Mouse (Mus musculus) forebrain, embryonic 13.5 days (tissue): ENCODE measurements around the gene Cacng2. TPM values are rescaled to one million over a fixed set of nuclear protein-coding genes. Genes with fewer than 3 reads are reported as not detected.

Experiments used
- ATAC-seq: fragments of 200-750 bp; cut with Nextera tagmentation; 2 replicates; pipeline ENCODE4 v1.8.0; 2017
- H3K27ac ChIP-seq: fragments of 300-500 bp; sonication (generic); 2 replicates; pipeline ENCODE4 v1.5.1; 2015; ENCODE audit warnings: inconsistent platforms, mild to moderate bottlenecking, moderate library complexity
- H3K27me3 ChIP-seq: fragments of 300-500 bp; sonication (generic); 2 replicates; pipeline ENCODE4 v1.6.1; 2015; ENCODE audit warnings: mild to moderate bottlenecking, inconsistent platforms
- H3K36me3 ChIP-seq: fragments of 300-500 bp; sonication (generic); 2 replicates; pipeline ENCODE4 v1.6.1; 2015; ENCODE audit warnings: mild to moderate bottlenecking, inconsistent platforms; ENCODE audit not compliant: poor library complexity, severe bottlenecking
- H3K4me1 ChIP-seq: fragments of 300-500 bp; sonication (generic); 2 replicates; pipeline ENCODE4 v1.6.1; 2015; ENCODE audit warnings: inconsistent platforms
- H3K4me2 ChIP-seq: fragments of 300-500 bp; sonication (generic); 2 replicates; pipeline ENCODE4 v1.6.1; 2015; ENCODE audit warnings: inconsistent platforms, mild to moderate bottlenecking, moderate library complexity
- H3K4me3 ChIP-seq: fragments of 300-500 bp; sonication (generic); 2 replicates; pipeline ENCODE4 v1.5.1; 2015; ENCODE audit warnings: mild to moderate bottlenecking, inconsistent platforms
- H3K9ac ChIP-seq: fragments of 300-500 bp; sonication (generic); 2 replicates; pipeline ENCODE4 v1.6.1; 2015; ENCODE audit warnings: mild to moderate bottlenecking, inconsistent platforms
- H3K9me3 ChIP-seq: fragments of 300-500 bp; sonication (generic); replicated peaks from 2 replicates; pipeline ENCODE4 v1.6.1; 2016; ENCODE audit warnings: inconsistent platforms
- WGBS: fragments of 180-500 bp; shearing (Covaris S2); methylation state at CpG from one replicate; pipeline ENCODE4 v1.1.7; 2015; 5-methylcytosine and 5-hydroxymethylcytosine counted together
- polyA plus RNA-seq: library from polyadenylated mRNA; unstranded; fragments of >200 nt; fragmentation: Nextera tagmentation; extraction: Ambion mirVana; gene quantifications from 2 replicates; pipeline ENCODE4 v1.2.1, GENCODE M21; 2015

The Cacng2 gene
- polyA plus RNA-seq, 1 experiment from 2014 or later, result 3.5 TPM

- Histone ChIP-seq H3K4me1 (peaks cover 21% of the 10 kb centered on the region), H3K36me3 (no peaks in the 10 kb centered on the region), H3K27me3 (no peaks in the 10 kb centered on the region; the same call in 1 of the 2 replicates), H3K4me2 (no peak overlapping the region), H3K9me3 (no peaks in the 10 kb centered on the region), H3K9ac (no peak overlapping the region), H3K4me3 (no peak overlapping the region), H3K27ac (no peak overlapping the region)
- 83% methylated on average over 4 of the region's 4 CpGs for WGBS
- ATAC-seq, result no peak
Measured at GRCm38 (mm10) chr15:78080326-78080725, 39.5 kb downstream of the Cacng2 start.

- H3K9ac ChIP-seq, result no peak overlapping the region
- H3K27me3 ChIP-seq, result no peaks in the 10 kb centered on the region; the same call in 1 of the 2 replicates
- 69% methylated on average over 15 of the region's 15 CpGs for WGBS
- no peak overlapping the region for H3K4me3 ChIP-seq
- no peak for ATAC-seq
- H3K27ac ChIP-seq, result no peak overlapping the region
- H3K4me2 ChIP-seq, result no peak overlapping the region
- no peaks in the 10 kb centered on the region for H3K9me3 ChIP-seq
- H3K4me1 ChIP-seq, result peaks cover 21% of the 10 kb centered on the region
- no peaks in the 10 kb centered on the region for H3K36me3 ChIP-seq
Measured at GRCm38 (mm10) chr15:78078776-78079628, 40.8 kb downstream of the Cacng2 start.

GRCm38 (mm10) chr15:78078206-78078605 lies 41.6 kb downstream of the Cacng2 start:
- no peak overlapping the region for H3K4me2 ChIP-seq
- no peaks in the 10 kb centered on the region; the same call in 1 of the 2 replicates for H3K27me3 ChIP-seq
- no peak overlapping the region for H3K9ac ChIP-seq
- no peak for ATAC-seq
- no peaks in the 10 kb centered on the region for H3K9me3 ChIP-seq
- peaks cover 20% of the 10 kb centered on the region for H3K4me1 ChIP-seq
- no peak overlapping the region for H3K27ac ChIP-seq
- no peaks in the 10 kb centered on the region for H3K36me3 ChIP-seq
- no peak overlapping the region for H3K4me3 ChIP-seq
- 80% methylated on average over 5 of the region's 5 CpGs for WGBS

- Histone ChIP-seq H3K9ac (no peak overlapping the region), H3K4me3 (no peak overlapping the region), H3K36me3 (no peaks in the 10 kb centered on the region), H3K27me3 (no peaks in the 10 kb centered on the region; the same call in 1 of the 2 replicates), H3K4me1 (peaks cover 9% of the 10 kb centered on the region; the same call in 1 of the 2 replicates), H3K9me3 (no peaks in the 10 kb centered on the region), H3K27ac (no peak overlapping the region), H3K4me2 (no peak overlapping the region)
- ATAC-seq, result no peak
- WGBS, result 32% methylated on average over 3 of the region's 3 CpGs
Measured at GRCm38 (mm10) chr15:78075921-78076320, 43.9 kb downstream of the Cacng2 start.

GRCm38 (mm10) chr15:78073109-78073508 lies 46.7 kb downstream of the Cacng2 start:
- no peak overlapping the region for H3K4me2 ChIP-seq
- no peaks in the 10 kb centered on the region for H3K4me1 ChIP-seq
- no peak overlapping the region for H3K27ac ChIP-seq
- no peak for ATAC-seq
- WGBS, result 62% methylated on average over 7 of the region's 7 CpGs
- no peak overlapping the region for H3K4me3 ChIP-seq
- H3K27me3 ChIP-seq, result no peaks in the 10 kb centered on the region; the same call in 1 of the 2 replicates
- H3K9me3 ChIP-seq, result no peaks in the 10 kb centered on the region
- H3K36me3 ChIP-seq, result no peaks in the 10 kb centered on the region
- no peak overlapping the region for H3K9ac ChIP-seq

- Histone ChIP-seq H3K27me3 (no peaks in the 10 kb centered on the region), H3K9ac (no peak overlapping the region), H3K27ac (no peak overlapping the region), H3K4me3 (no peak overlapping the region), H3K36me3 (no peaks in the 10 kb centered on the region), H3K4me1 (0 out of 2 replicates have a peak, but pooled peaks cover 4% of the 10 kb centered on the region), H3K9me3 (no peaks in the 10 kb centered on the region), H3K4me2 (no peak overlapping the region)
- 2% methylated on average over 5 of the region's 5 CpGs for WGBS
- ATAC-seq, result no peak
Measured at GRCm38 (mm10) chr15:78066475-78066874, 53.4 kb downstream of the Cacng2 start.

- Histone ChIP-seq H3K27ac (no peak overlapping the region), H3K4me1 (0 out of 2 replicates have a peak, but pooled peaks cover 4% of the 10 kb centered on the region), H3K4me2 (no peak overlapping the region), H3K4me3 (no peak overlapping the region), H3K36me3 (no peaks in the 10 kb centered on the region), H3K9ac (no peak overlapping the region), H3K27me3 (no peaks in the 10 kb centered on the region), H3K9me3 (no peaks in the 10 kb centered on the region)
- WGBS, result 14% methylated on average over 5 of the region's 5 CpGs
- no peak for ATAC-seq
Measured at GRCm38 (mm10) chr15:78065541-78065940, 54.3 kb downstream of the Cacng2 start.

- Histone ChIP-seq H3K4me1 (0 out of 2 replicates have a peak, but pooled peaks cover 4% of the 10 kb centered on the region), H3K36me3 (no peaks in the 10 kb centered on the region), H3K4me2 (no peak overlapping the region), H3K4me3 (no peak overlapping the region), H3K9me3 (no peaks in the 10 kb centered on the region), H3K27ac (no peak overlapping the region), H3K9ac (no peak overlapping the region), H3K27me3 (no peaks in the 10 kb centered on the region)
- 43% methylated on average over 6 of the region's 6 CpGs for WGBS
- no peak for ATAC-seq
Measured at GRCm38 (mm10) chr15:78064340-78064739, 55.5 kb downstream of the Cacng2 start.

- Histone ChIP-seq H3K4me2 (no peak overlapping the region), H3K27me3 (no peaks in the 10 kb centered on the region), H3K27ac (no peak overlapping the region), H3K9me3 (no peaks in the 10 kb centered on the region), H3K4me3 (no peak overlapping the region), H3K36me3 (no peaks in the 10 kb centered on the region), H3K4me1 (0 out of 2 replicates have a peak, but pooled peaks cover 4% of the 10 kb centered on the region), H3K9ac (no peak overlapping the region)
- 76% methylated on average over 14 of the region's 14 CpGs for WGBS
- ATAC-seq, result no peak
Measured at GRCm38 (mm10) chr15:78062467-78062866, 57.4 kb downstream of the Cacng2 start.

GRCm38 (mm10) chr15:78056930-78057329 lies 62.9 kb downstream of the Cacng2 start:
- no peaks in the 10 kb centered on the region; the same call in 1 of the 2 replicates for H3K9me3 ChIP-seq
- no peak overlapping the region for H3K4me3 ChIP-seq
- no peak overlapping the region for H3K4me2 ChIP-seq
- H3K36me3 ChIP-seq, result no peaks in the 10 kb centered on the region
- no peak overlapping the region for H3K9ac ChIP-seq
- 81% methylated on average over 1 of the region's 1 CpGs for WGBS
- H3K4me1 ChIP-seq, result no peaks in the 10 kb centered on the region
- no peak overlapping the region for H3K27ac ChIP-seq
- ATAC-seq, result no peak
- no peaks in the 10 kb centered on the region for H3K27me3 ChIP-seq

- Histone ChIP-seq H3K36me3 (no peaks in the 10 kb centered on the region), H3K4me2 (no peak overlapping the region), H3K9me3 (no peaks in the 10 kb centered on the region; the same call in none of the 2 replicates), H3K27me3 (no peaks in the 10 kb centered on the region), H3K27ac (no peak overlapping the region), H3K9ac (no peak overlapping the region), H3K4me3 (no peak overlapping the region), H3K4me1 (no peaks in the 10 kb centered on the region)
- 88% methylated on average over 10 of the region's 10 CpGs for WGBS
- ATAC-seq, result no peak
Measured at GRCm38 (mm10) chr15:78050682-78051081, 69.1 kb downstream of the Cacng2 start.

- whole genome bisulfite sequencing, result 70% methylated on average over 2 of the region's 2 CpGs
- Histone ChIP-seq H3K9ac (no peak overlapping the region), H3K27ac (no peak overlapping the region), H3K4me1 (no peaks in the 10 kb centered on the region), H3K36me3 (no peaks in the 10 kb centered on the region), H3K4me2 (no peak overlapping the region), H3K9me3 (no peaks in the 10 kb centered on the region; the same call in 1 of the 2 replicates), H3K4me3 (no peak overlapping the region), H3K27me3 (no peaks in the 10 kb centered on the region)
- no peak for ATAC-seq
Measured at GRCm38 (mm10) chr15:78049933-78050332, 69.9 kb downstream of the Cacng2 start.
